Mouse (Mus musculus) gastrocnemius, adult 18-20 months (tissue): ENCODE data around the gene Taar3. TPM values are rescaled to one million over a fixed set of nuclear protein-coding genes. Genes with fewer than 3 reads are reported as not detected.

Experiments used
- DNase-seq: peaks from one replicate; pipeline ENCODE4 v3.0.0; 2021; ENCODE audit warnings: low spot score
- total RNA-seq, 2 experiments: library from RNA; stranded (reverse); gene quantifications; 2 replicates each; pipeline ENCODE4 v1.2.3; 2021

The Taar3 gene
- total RNA-seq, 2 experiments from 2014 or later: not detected

DNA sequence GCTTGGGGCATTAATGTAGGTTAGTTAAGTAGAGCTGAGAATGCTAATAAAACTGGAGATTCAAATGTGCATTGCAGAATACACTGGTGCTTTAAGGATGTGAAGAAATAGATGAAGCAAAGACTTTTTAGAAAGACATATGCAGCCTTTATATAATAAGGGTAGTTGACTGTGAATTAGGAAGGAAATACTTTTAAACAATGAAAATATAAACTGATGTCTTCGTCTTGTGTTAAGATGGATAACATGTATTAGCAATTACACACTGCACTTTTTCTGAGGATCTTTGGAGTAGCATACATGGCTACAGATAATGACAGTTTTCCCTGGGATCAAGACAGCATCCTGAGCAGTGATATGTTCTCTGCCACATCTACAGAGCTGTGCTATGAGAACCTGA is 50.3 kb downstream of the Taar3 start, which contains the start of gene Taar7b:
TSS of gene Taar7b (plus strand) at position 301 of the 400 bp plus-strand sequence.
- no peak for DNase-seq

Other genes with a start within 250 kb of the Taar3 start
- gene Rps12, start 162.3 kb upstream of the Taar3 start, total RNA-seq: 100 to 1,000 TPM; 183 to 193 TPM
- gene Slc18b1, start 152.6 kb upstream of the Taar3 start, total RNA-seq: 1 to 10 TPM; 4.2 to 7.3 TPM
- under 1 TPM in 1 of 2 experiments, not detected in 1; 0.25 TPM for gene Vnn3, start 98.1 kb upstream of the Taar3 start, total RNA-seq
- under 1 TPM; 0.09 to 0.11 TPM for gene Vnn1, start 54.9 kb upstream of the Taar3 start, total RNA-seq
- not detected for gene Taar1, start 29.2 kb upstream of the Taar3 start, total RNA-seq
- not detected for gene Taar2, start 11.0 kb upstream of the Taar3 start, total RNA-seq
- not detected for gene Taar4, start 10.9 kb downstream of the Taar3 start, total RNA-seq
- gene Taar5, start 21.1 kb downstream of the Taar3 start, total RNA-seq: not detected
- gene Taar6, start 36.1 kb downstream of the Taar3 start, total RNA-seq: not detected
- not detected for gene Taar7a, start 43.9 kb downstream of the Taar3 start, total RNA-seq
- not detected for gene Taar7b, start 50.4 kb downstream of the Taar3 start, total RNA-seq
- not detected for gene Taar7d, start 77.7 kb downstream of the Taar3 start, total RNA-seq
- gene Taar7e, start 88.1 kb downstream of the Taar3 start, total RNA-seq: not detected
- not detected for gene Taar7f, start 100.0 kb downstream of the Taar3 start, total RNA-seq
- not detected for gene Taar8a, start 126.9 kb downstream of the Taar3 start, total RNA-seq
- gene Taar8b, start 142.7 kb downstream of the Taar3 start, total RNA-seq: not detected
- not detected for gene Taar8c, start 152.4 kb downstream of the Taar3 start, total RNA-seq
- gene Taar9, start 160.0 kb downstream of the Taar3 start, total RNA-seq: not detected
- 10 to 100 TPM; 21.6 to 25.9 TPM for gene Stx7, start 199.7 kb downstream of the Taar3 start, total RNA-seq